Mouse (Mus musculus): Measurements from ENCODE around the gene Tmem167b. TPM values are rescaled to one million over a fixed set of nuclear protein-coding genes. Genes with fewer than 3 reads are reported as not detected.

The Tmem167b gene
- polyA plus RNA-seq (2012; rRNA removed; ENCODE audit: low replicate concordance), result 3.1 and 5.6 TPM in 2 replicates

DNA sequence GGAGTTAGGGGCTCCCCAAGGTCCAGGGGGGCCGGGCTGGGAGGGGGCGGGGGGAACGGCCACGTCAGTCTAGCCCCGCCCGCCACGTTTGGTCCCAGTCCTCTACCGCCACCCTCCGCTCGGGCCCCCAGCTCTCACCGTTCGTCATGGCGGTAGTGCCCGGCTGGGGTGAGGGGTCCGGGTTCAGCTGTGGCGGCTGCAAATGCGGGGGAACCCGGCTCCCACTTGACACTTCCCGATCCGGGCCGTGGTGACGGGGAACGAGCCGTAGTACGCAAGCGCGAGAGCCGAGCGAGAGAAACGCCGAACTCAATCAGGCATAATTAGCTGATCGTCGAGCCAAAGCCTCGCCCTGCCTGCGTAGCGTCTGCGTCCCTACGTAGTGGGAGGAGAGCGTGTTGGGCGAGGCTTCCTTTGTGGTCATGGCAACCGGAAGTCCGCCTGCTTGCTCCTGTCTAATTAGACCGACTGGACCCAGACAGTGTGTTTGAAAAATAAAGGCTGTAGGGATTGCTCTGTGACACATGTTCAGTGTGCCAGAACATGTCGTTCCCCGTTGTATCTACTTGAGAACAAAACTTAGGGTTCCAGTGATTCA, at the start of gene Tmem167b:
Gene Tmem167b, minus strand, starts transcription at position 334 of the 598 bp plus-strand sequence.

DNA sequence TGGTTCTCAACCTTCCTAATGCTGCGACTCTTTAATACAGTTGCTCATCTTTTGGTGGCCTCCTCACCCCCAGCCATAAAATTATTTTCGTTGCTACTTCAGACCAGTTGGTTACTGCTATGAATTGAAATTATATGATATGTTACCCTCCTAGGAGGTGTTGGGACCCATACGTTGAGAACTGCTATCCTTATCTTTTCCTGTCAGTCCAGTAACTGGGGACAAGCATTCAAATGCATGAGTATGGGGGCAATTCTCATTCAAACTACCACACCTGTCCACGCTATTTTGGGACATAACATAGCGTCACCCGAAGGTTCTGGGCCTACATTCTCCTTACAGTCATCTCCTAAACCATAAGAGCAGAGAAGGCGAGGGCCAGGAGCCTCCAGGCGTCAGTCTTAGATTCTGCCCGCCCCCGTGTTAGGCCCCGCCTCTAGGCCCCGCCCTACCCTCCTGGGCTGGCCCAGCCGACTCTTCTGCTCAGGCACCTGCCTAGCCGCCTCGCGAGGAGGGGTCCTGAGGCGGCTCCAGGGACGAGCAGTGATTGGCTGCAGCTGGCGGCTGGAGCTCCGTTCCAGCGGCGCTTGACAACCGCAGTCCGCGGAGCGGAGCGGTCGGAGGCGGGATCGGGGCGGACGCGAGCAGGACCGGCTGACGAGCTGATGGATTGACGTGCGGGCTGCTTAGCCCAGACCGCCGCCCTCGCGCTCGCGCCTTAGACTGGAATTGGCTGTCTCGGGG, 28.7 kb upstream of the Tmem167b start, which contains the start of gene Wdr47:
Gene Wdr47, plus strand, starts transcription at position 494 of the 744 bp plus-strand sequence.

GRCm38 (mm10) chr3:108571443-108572294, 9.4 kb upstream of the Tmem167b start, which contains the start of gene Taf13:
Taf13 (plus strand) TSS chr3:108571698.

GRCm38 (mm10) chr3:108536517-108537260, 25.6 kb downstream of the Tmem167b start, which contains the start of gene 5330417C22Rik:
5330417C22Rik (minus strand) TSS chr3:108536536.

GRCm38 (mm10) chr3:108533951-108534350, 28.3 kb downstream of the Tmem167b start, which contains the start of gene 1700013F07Rik:
1700013F07Rik (plus strand) TSS chr3:108534150.

Other genes with a start within 250 kb of the Tmem167b start
- gene Mybphl, start 197.6 kb downstream of the Tmem167b start, polyA plus RNA-seq (2012; rRNA removed; ENCODE audit: low replicate concordance), result not detected in 2 replicates
- gene Psrc1, start 178.6 kb downstream of the Tmem167b start, polyA plus RNA-seq (2012; rRNA removed; ENCODE audit: low replicate concordance), result 4.8 and 6.7 TPM in 2 replicates
- gene Celsr2, start 146.9 kb downstream of the Tmem167b start, polyA plus RNA-seq (2012; rRNA removed; ENCODE audit: low replicate concordance), result 32.1 and 57.6 TPM in 2 replicates
- gene Sars, start 117.3 kb downstream of the Tmem167b start, polyA plus RNA-seq (2012; rRNA removed; ENCODE audit: low replicate concordance), result 36.3 and 38.8 TPM in 2 replicates
- 0.20 and 0.23 TPM in 2 replicates for gene 1700013F07Rik, start 28.3 kb downstream of the Tmem167b start, polyA plus RNA-seq (2012; rRNA removed; ENCODE audit: low replicate concordance)
- 1.6 and 1.7 TPM in 2 replicates for gene 5330417C22Rik, start 25.9 kb downstream of the Tmem167b start, polyA plus RNA-seq (2012; rRNA removed; ENCODE audit: low replicate concordance)
- 1.2 and 5.0 TPM in 2 replicates for gene Taf13, start 9.2 kb upstream of the Tmem167b start, polyA plus RNA-seq (2012; rRNA removed; ENCODE audit: low replicate concordance)
- gene Wdr47, start 28.8 kb upstream of the Tmem167b start, polyA plus RNA-seq (2012; rRNA removed; ENCODE audit: low replicate concordance), result 3.8 and 6.9 TPM in 2 replicates
- gene Clcc1, start 91.4 kb upstream of the Tmem167b start, polyA plus RNA-seq (2012; rRNA removed; ENCODE audit: low replicate concordance), result 22.4 and 32.1 TPM in 2 replicates
- gene Gpsm2, start 159.8 kb upstream of the Tmem167b start, polyA plus RNA-seq (2012; rRNA removed; ENCODE audit: low replicate concordance), result 2.8 and 4.0 TPM in 2 replicates
- gene Aknad1, start 177.2 kb upstream of the Tmem167b start, polyA plus RNA-seq (2012; rRNA removed; ENCODE audit: low replicate concordance), result 0.10 and 0.36 TPM in 2 replicates

All from mammary gland, adult 2 months (tissue).